Mouse (Mus musculus) CH12.LX (cell line): ENCODE measurements around the gene Plxdc2. TPM values are rescaled to one million over a fixed set of nuclear protein-coding genes. Genes with fewer than 3 reads are reported as not detected.

ENCODE experiments used
- DNase-seq: peaks from one replicate; pipeline ENCODE4 v3.0.0-alpha.2; 2013; ENCODE audit errors: extremely low read depth
- H3K27ac ChIP-seq: 2 replicates; pipeline ENCODE4 v1.5.1; 2012; ENCODE audit warnings: low read depth, mild to moderate bottlenecking, control low read depth, moderate library complexity; ENCODE audit not compliant: insufficient read depth
- H3K27me3 ChIP-seq: replicated peaks from 2 replicates; pipeline ENCODE3; 2012; ENCODE audit warnings: inconsistent platforms
- H3K36me3 ChIP-seq, 2 experiments: replicated peaks in 1 of 2; 2 replicates each; pipeline versions ENCODE3 to v1.6.1; 2012; ENCODE audit warnings: inconsistent platforms in 1 of 2, low read length in 1 of 2, mild to moderate bottlenecking in 1 of 2, mixed read lengths in 1 of 2, moderate library complexity in 1 of 2; ENCODE audit not compliant: control insufficient read depth in 1 of 2, insufficient read depth in 1 of 2
- H3K4me1 ChIP-seq, 2 experiments: 2 replicates each; pipeline ENCODE4 v1.6.1; 2012; ENCODE audit warnings: inconsistent platforms in 1 of 2, moderate library complexity in 1 of 2; ENCODE audit not compliant: insufficient read depth in 2 of 2, control insufficient read depth in 1 of 2
- H3K4me2 ChIP-seq: 2 replicates; pipeline ENCODE4 v1.6.1; 2012; ENCODE audit warnings: low read depth, mild to moderate bottlenecking, control low read depth; ENCODE audit not compliant: poor library complexity, insufficient read depth, severe bottlenecking
- H3K4me3 ChIP-seq, 3 experiments: fragments of 150-350 bp in 1 of 3; sonication (generic) in 1 of 3; replicated peaks in 1 of 3; 2 replicates each; pipeline versions ENCODE3 to v1.5.1; 2011 to 2012; ENCODE audit warnings: low read depth in 2 of 3, low read length in 2 of 3, mild to moderate bottlenecking in 2 of 3, moderate library complexity in 2 of 3, control low read depth in 1 of 3, improper control_type of control experiment in 1 of 3, inconsistent platforms in 1 of 3, mixed read lengths in 1 of 3; ENCODE audit not compliant: poor library complexity in 1 of 3
- H3K79me2 ChIP-seq: replicated peaks from 2 replicates; pipeline ENCODE4 v1.6.1; 2012; ENCODE audit warnings: mild to moderate bottlenecking, moderate library complexity; ENCODE audit not compliant: control insufficient read depth, poor library complexity, insufficient read depth, severe bottlenecking; ENCODE audit errors: extremely low read depth
- H3K9ac ChIP-seq: 2 replicates; pipeline ENCODE4 v1.6.1; 2012; ENCODE audit warnings: low read depth, mild to moderate bottlenecking, control low read depth, moderate library complexity; ENCODE audit not compliant: insufficient read depth
- H3K9me3 ChIP-seq: replicated peaks from 2 replicates; pipeline ENCODE3; 2012; ENCODE audit warnings: low read length, inconsistent platforms, mixed read lengths
- CHD2 ChIP-seq: IDR thresholded peaks from 2 replicates; pipeline ENCODE4 v1.6.1; 2011; ENCODE audit warnings: low read length, improper control_type of control experiment
- CTCF ChIP-seq, 2 experiments: IDR thresholded peaks in 1 of 2; conservative IDR thresholded peaks in 1 of 2; 2 replicates each; pipeline ENCODE4 v1.5.1; 2011 to 2012; ENCODE audit warnings: low read depth in 2 of 2, low read length in 2 of 2, improper control_type of control experiment in 1 of 2, inconsistent platforms in 1 of 2, mild to moderate bottlenecking in 1 of 2, moderate library complexity in 1 of 2
- EP300 ChIP-seq: IDR thresholded peaks from 2 replicates; pipeline ENCODE4 v1.6.1; 2011; ENCODE audit warnings: low read length, improper control_type of control experiment
- ETS1 ChIP-seq: conservative IDR thresholded peaks from 2 replicates; pipeline ENCODE4 v1.6.1; 2012; ENCODE audit warnings: low read depth, mild to moderate bottlenecking, inconsistent platforms, low read length, improper control_type of control experiment, moderate library complexity
- GABPA ChIP-seq: IDR thresholded peaks from 2 replicates; pipeline ENCODE4 v1.6.1; 2012; ENCODE audit warnings: low read depth, low read length, improper control_type of control experiment, inconsistent platforms; ENCODE audit not compliant: insufficient replicate concordance
- IRF4 ChIP-seq: IDR thresholded peaks from 2 replicates; pipeline ENCODE4 v1.6.1; 2014; ENCODE audit warnings: low read depth, mild to moderate bottlenecking, inconsistent platforms, low read length, improper control_type of control experiment
- JUN ChIP-seq: IDR thresholded peaks from 2 replicates; pipeline ENCODE4 v1.6.1; 2011; ENCODE audit warnings: low read depth, mild to moderate bottlenecking, low read length, improper control_type of control experiment, moderate library complexity; ENCODE audit not compliant: insufficient read depth
- JUND ChIP-seq: conservative IDR thresholded peaks from 2 replicates; pipeline ENCODE4 v1.6.1; 2011; ENCODE audit warnings: low read depth, low read length, improper control_type of control experiment
- KAT2A ChIP-seq: IDR thresholded peaks from 2 replicates; pipeline ENCODE4 v1.6.1; 2012; ENCODE audit warnings: low read length, improper control_type of control experiment, inconsistent platforms; ENCODE audit not compliant: insufficient replicate concordance
- MAFK ChIP-seq: IDR thresholded peaks from 2 replicates; pipeline ENCODE4 v1.6.1; 2011; ENCODE audit warnings: low read length, improper control_type of control experiment; ENCODE audit not compliant: insufficient replicate concordance
- MAX ChIP-seq: IDR thresholded peaks from 2 replicates; pipeline ENCODE4 v1.6.1; 2011; ENCODE audit warnings: low read length, improper control_type of control experiment
- MAZ ChIP-seq: IDR thresholded peaks from 2 replicates; pipeline ENCODE4 v1.6.1; 2012; ENCODE audit warnings: low read depth, mild to moderate bottlenecking, inconsistent platforms, low read length, improper control_type of control experiment, moderate library complexity
- MXI1 ChIP-seq: IDR thresholded peaks from 2 replicates; pipeline ENCODE4 v1.6.1; 2011; ENCODE audit warnings: mild to moderate bottlenecking, low read depth, low read length, improper control_type of control experiment
- MYC ChIP-seq: IDR thresholded peaks from 2 replicates; pipeline ENCODE4 v1.6.1; 2011; ENCODE audit warnings: low read depth, mild to moderate bottlenecking, improper control_type of control experiment, low read length
- NRF1 ChIP-seq: IDR thresholded peaks from 2 replicates; pipeline ENCODE4 v1.6.1; 2014; ENCODE audit warnings: low read depth, mild to moderate bottlenecking, inconsistent platforms, low read length, improper control_type of control experiment, moderate library complexity
- POLR2A ChIP-seq: IDR thresholded peaks from 2 replicates; pipeline ENCODE4 v1.6.1; 2011; ENCODE audit warnings: low read depth, mild to moderate bottlenecking, improper control_type of control experiment, low read length
- POLR2AphosphoS2 ChIP-seq: IDR thresholded peaks from 2 replicates; pipeline ENCODE4 v1.6.1; 2011; ENCODE audit warnings: low read depth, low read length, improper control_type of control experiment
- RCOR1 ChIP-seq: conservative IDR thresholded peaks from 2 replicates; pipeline ENCODE4 v1.6.1; 2012; ENCODE audit warnings: low read depth, mild to moderate bottlenecking, inconsistent platforms, low read length, improper control_type of control experiment
- SIN3A ChIP-seq: IDR thresholded peaks from 2 replicates; pipeline ENCODE4 v1.6.1; 2012; ENCODE audit warnings: low read length, improper control_type of control experiment, inconsistent platforms
- TBP ChIP-seq: conservative IDR thresholded peaks from 2 replicates; pipeline ENCODE4 v1.6.1; 2011; ENCODE audit warnings: low read depth, low read length, improper control_type of control experiment
- TCF12 ChIP-seq: IDR thresholded peaks from 2 replicates; pipeline ENCODE4 v1.6.1; 2014; ENCODE audit warnings: low read depth, mild to moderate bottlenecking, inconsistent platforms, low read length, improper control_type of control experiment
- UBTF ChIP-seq: IDR thresholded peaks from 2 replicates; pipeline ENCODE4 v1.6.1; 2012; ENCODE audit warnings: low read depth, mild to moderate bottlenecking, inconsistent platforms, low read length, improper control_type of control experiment, moderate library complexity
- USF2 ChIP-seq: conservative IDR thresholded peaks from 2 replicates; pipeline ENCODE4 v1.6.1; 2011; ENCODE audit warnings: low read depth, low read length, improper control_type of control experiment
- ZC3H11A ChIP-seq: IDR thresholded peaks from 2 replicates; pipeline ENCODE4 v1.6.1; 2012; ENCODE audit warnings: low read depth, mild to moderate bottlenecking, inconsistent platforms, low read length, improper control_type of control experiment
- ZKSCAN1 ChIP-seq: IDR thresholded peaks from 2 replicates; pipeline ENCODE4 v1.6.1; 2012; ENCODE audit warnings: low read depth, inconsistent platforms, low read length, improper control_type of control experiment, borderline replicate concordance
- ZMIZ1 ChIP-seq: IDR thresholded peaks from 2 replicates; pipeline ENCODE4 v1.6.1; 2012; ENCODE audit warnings: low read depth, mild to moderate bottlenecking, inconsistent platforms, low read length, improper control_type of control experiment
- dilution Hi-C: fragments of 300-500 bp; cut with MboI; formaldehyde crosslinking; loops from 2 replicates; pipeline ENCODE4 v1.14.3; 2020; ENCODE audit warnings: low sequenced_read_pairs; ENCODE audit not compliant: extremely low pct_unique_long_range_greater_than_20kb, extremely low pct_ligation_motif_present
- in situ Hi-C: fragments of 300-500 bp; cut with MboI; formaldehyde crosslinking; loops from 3 replicates; pipeline ENCODE4 v1.14.3; 2019; ENCODE audit warnings: low sequenced_read_pairs, low pct_ligation_motif_present, low pct_unique_long_range_greater_than_20kb, mixed read lengths
- polyA plus RNA-seq: library from polyadenylated mRNA; unstranded; fragments of >175 nt; gene quantifications from 2 replicates; pipeline ENCODE4 v1.2.1, GENCODE M21; 2012; ENCODE audit warnings: low read depth; ENCODE audit not compliant: insufficient read length
- total RNA-seq, 2 experiments: library from RNA; depleted of rRNA; stranded (reverse); fragments of 300-350 nt in 1 of 2; fragments of >200 nt in 1 of 2; gene quantifications; 2 replicates each; pipeline ENCODE4 v1.2.3; 2012 to 2014

The Plxdc2 gene
- total and polyA plus RNA-seq, 3 experiments = not detected

GRCm38 (mm10) chr2:16545207-16545606 is 189.1 kb downstream of the Plxdc2 start:
- Histone ChIP-seq H3K27me3 (no peaks in the 10 kb centered on the region), H3K4me3 (no peak overlapping the region), H3K4me2 (no peak overlapping the region), H3K9me3 (no peaks in the 10 kb centered on the region), H3K27ac (no peak overlapping the region), H3K9ac (no peak overlapping the region), H3K79me2 (no peaks in the 10 kb centered on the region), H3K36me3 (no peaks in the 10 kb centered on the region), H3K4me1 (no peaks in the 10 kb centered on the region)
- TF ChIP-seq NRF1 (no peak), ZKSCAN1 (no peak), MYC (no peak), TCF12 (no peak), ZC3H11A (no peak), RCOR1 (no peak), ETS1 (no peak), USF2 (no peak), MAFK (no peak), CTCF (conservative IDR thresholded peaks at IDR 0.05 in 1 of 2, IDR thresholded peaks at IDR 0.05 in 1 of 2; ENCODE audit: low read depth in 2 of 2, low read length in 2 of 2) (no peak)
- dilution Hi-C loops = no loop called here
- in situ Hi-C loops = no loop called here
- no peak for DNase-seq

GRCm38 (mm10) chr2:16559287-16559686 is 203.2 kb downstream of the Plxdc2 start:
- in situ Hi-C loops = no loop called here
- no peaks in the 10 kb centered on the region for H3K4me1 ChIP-seq
- H3K36me3 ChIP-seq = no peaks in the 10 kb centered on the region
- dilution Hi-C loops = no loop called here
- no peaks in the 10 kb centered on the region for H3K79me2 ChIP-seq
- H3K9me3 ChIP-seq = no peaks in the 10 kb centered on the region
- no peaks in the 10 kb centered on the region for H3K27me3 ChIP-seq
- no peak overlapping the region for H3K9ac ChIP-seq
- no peak overlapping the region for H3K27ac ChIP-seq
- TF ChIP-seq MAX = no peak
- no peak for TF ChIP-seq UBTF
- TF ChIP-seq ZKSCAN1 = no peak
- TF ChIP-seq EP300 = no peak
- H3K4me3 ChIP-seq = no peak overlapping the region
- no peak overlapping the region for H3K4me2 ChIP-seq
- DNase-seq = no peak

GRCm38 (mm10) chr2:16568263-16568662 is 212.2 kb downstream of the Plxdc2 start:
- peak; percentile 3 for DNase-seq
- H3K27ac ChIP-seq = no peak overlapping the region
- H3K9me3 ChIP-seq = no peaks in the 10 kb centered on the region
- no peak overlapping the region; the same call in 1 of the 2 replicates for H3K4me2 ChIP-seq
- in situ Hi-C loops (no loop called here), dilution Hi-C loops (no loop called here)
- no peak overlapping the region for H3K4me3 ChIP-seq
- H3K36me3 ChIP-seq = no peaks in the 10 kb centered on the region
- no peaks in the 10 kb centered on the region for H3K4me1 ChIP-seq
- H3K9ac ChIP-seq = no peak overlapping the region
- no peaks in the 10 kb centered on the region for H3K27me3 ChIP-seq
- TF ChIP-seq KAT2A (no peak), MXI1 (no peak), MAX (no peak), POLR2AphosphoS2 (no peak), GABPA (no peak), EP300 (no peak), MAZ (no peak), RCOR1 (no peak), IRF4 (no peak), JUND (no peak), ETS1 (no peak), JUN (no peak), TBP (no peak), MYC (no peak), SIN3A (no peak), UBTF (no peak), POLR2A (no peak), ZMIZ1 (no peak), TCF12 (no peak), CHD2 (no peak)
- no peaks in the 10 kb centered on the region for H3K79me2 ChIP-seq
